Mouse (Mus musculus) myocyte (in vitro differentiated cells): ENCODE measurements around the gene Dmkn.

Experiments
- CEBPB ChIP-seq: IDR thresholded peaks from 2 replicates; pipeline ENCODE4 v1.6.1; 2011; ENCODE audit warnings: mild to moderate bottlenecking, moderate library complexity; ENCODE audit not compliant: poor library complexity, insufficient read depth, severe bottlenecking
- MAX ChIP-seq: IDR thresholded peaks from one replicate; pipeline ENCODE4 v1.6.1; 2011; ENCODE audit warnings: low read depth, mild to moderate bottlenecking, control low read depth
- MYOD1 ChIP-seq, 3 experiments: IDR thresholded peaks; one replicate each; pipeline ENCODE4 v1.6.1; 2011; ENCODE audit warnings: control low read depth in 2 of 3, low read depth in 2 of 3, mild to moderate bottlenecking in 2 of 3, moderate library complexity in 1 of 3; ENCODE audit not compliant: insufficient read length in 2 of 3, control insufficient read depth in 1 of 3
- POLR2A ChIP-seq: IDR thresholded peaks from one replicate; pipeline ENCODE4 v1.6.1; 2011; ENCODE audit warnings: low read depth, mild to moderate bottlenecking, control low read depth, moderate library complexity; ENCODE audit not compliant: insufficient read length
- POLR2AphosphoS2 ChIP-seq: IDR thresholded peaks from one replicate; pipeline ENCODE4 v1.6.1; 2011; ENCODE audit warnings: low read depth, control low read depth; ENCODE audit not compliant: insufficient read length
- TCF12 ChIP-seq: IDR thresholded peaks from one replicate; pipeline ENCODE4 v1.6.1; 2011; ENCODE audit warnings: mild to moderate bottlenecking, control low read depth; ENCODE audit not compliant: poor library complexity, insufficient read depth, severe bottlenecking
- TCF3 ChIP-seq: IDR thresholded peaks from one replicate; pipeline ENCODE4 v1.6.1; 2011; ENCODE audit warnings: low read depth, control low read depth; ENCODE audit not compliant: insufficient read length
- USF1 ChIP-seq: IDR thresholded peaks from one replicate; pipeline ENCODE4 v1.6.1; 2011; ENCODE audit warnings: low read depth, mild to moderate bottlenecking, control low read depth, moderate library complexity

DNA sequence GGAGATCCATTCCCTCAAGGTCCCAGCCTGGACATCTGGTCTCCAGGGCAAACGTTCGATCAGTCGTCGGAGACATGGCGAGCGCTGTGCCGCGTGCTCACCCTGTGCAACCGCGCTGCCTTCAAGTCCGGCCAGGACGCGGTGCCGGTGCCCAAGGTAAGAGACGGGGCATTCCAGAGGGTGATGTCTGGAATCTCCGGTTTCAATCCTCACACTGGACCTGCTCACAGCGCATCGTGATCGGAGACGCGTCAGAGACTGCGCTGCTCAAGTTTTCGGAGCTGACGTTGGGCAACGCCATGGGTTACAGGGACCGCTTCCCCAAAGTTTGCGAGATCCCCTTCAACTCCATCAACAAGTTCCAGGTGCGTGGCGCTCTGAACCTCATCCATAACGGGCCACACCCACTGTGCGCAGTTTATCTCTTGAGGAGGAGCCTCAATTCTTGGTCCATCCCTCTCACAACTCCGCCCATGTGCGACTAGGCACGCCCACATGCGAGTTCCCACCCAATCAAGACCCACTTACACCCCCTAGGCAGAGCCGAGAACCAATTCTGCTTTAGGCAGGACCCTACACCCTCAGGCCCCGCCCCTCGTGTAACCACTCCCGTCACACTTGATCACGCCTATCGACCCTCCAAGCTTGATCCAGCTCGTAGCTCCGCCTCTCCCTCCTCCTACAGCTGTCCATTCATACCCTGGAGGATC, 46.4 kb upstream of the Dmkn start:
- TF ChIP-seq TCF3, result no peak
- TF ChIP-seq MYOD1 (IDR thresholded peaks at IDR 0.05; ENCODE audit: control insufficient read depth in 1 of 3, insufficient read length in 2 of 3, low read depth in 2 of 3), result no peak
- TF ChIP-seq POLR2A, result no peak
- no peak for TF ChIP-seq TCF12
- no peak for TF ChIP-seq USF1
- no peak for TF ChIP-seq POLR2AphosphoS2
- TF ChIP-seq MAX, result no peak
- TF ChIP-seq CEBPB, result no peak
